Mouse (Mus musculus) frontal cortex, adult 2 months (tissue): ENCODE results near the gene Trnt1. TPM values are rescaled to one million over a fixed set of nuclear protein-coding genes. Genes with fewer than 3 reads are reported as not detected.
A peak's percentile ranks its signal among the peaks of the same experiment; 100 is the strongest.

ENCODE experiments used
- DNase-seq, 2 experiments: peaks; one replicate each; pipeline ENCODE4 v3.0.0; 2022; ENCODE audit warnings: low spot score in 1 of 2; ENCODE audit errors: extremely low spot score in 1 of 2
- polyA plus RNA-seq: library from polyadenylated mRNA; depleted of rRNA; stranded (reverse); fragments of >200 nt; gene quantifications from 2 replicates; pipeline ENCODE4 v1.2.3, GENCODE M21; 2012; rRNA removed

Trnt1 gene
- polyA plus RNA-seq, 1 experiment: 29.7 TPM

DNA sequence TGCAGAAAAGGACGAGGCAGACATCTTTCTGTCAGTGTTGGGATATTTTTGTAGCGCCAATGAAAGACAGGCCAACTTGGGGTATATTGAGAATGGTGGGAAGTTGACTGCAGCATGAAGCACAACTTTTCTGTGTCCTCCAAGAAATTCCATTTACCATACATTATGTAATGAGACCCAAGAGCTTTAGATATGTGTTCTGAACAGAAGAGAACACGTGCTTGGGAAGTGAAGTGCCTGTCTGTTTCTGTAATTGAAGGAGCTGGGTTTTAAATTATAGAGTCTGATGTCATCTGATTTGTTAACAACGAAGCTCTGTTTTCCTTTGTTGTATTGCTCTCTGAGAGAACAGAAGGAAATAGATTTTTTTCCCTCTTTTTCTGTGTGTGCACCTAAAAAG is 1.1 kb downstream of the Trnt1 start:
- no peak for DNase-seq

DNA sequence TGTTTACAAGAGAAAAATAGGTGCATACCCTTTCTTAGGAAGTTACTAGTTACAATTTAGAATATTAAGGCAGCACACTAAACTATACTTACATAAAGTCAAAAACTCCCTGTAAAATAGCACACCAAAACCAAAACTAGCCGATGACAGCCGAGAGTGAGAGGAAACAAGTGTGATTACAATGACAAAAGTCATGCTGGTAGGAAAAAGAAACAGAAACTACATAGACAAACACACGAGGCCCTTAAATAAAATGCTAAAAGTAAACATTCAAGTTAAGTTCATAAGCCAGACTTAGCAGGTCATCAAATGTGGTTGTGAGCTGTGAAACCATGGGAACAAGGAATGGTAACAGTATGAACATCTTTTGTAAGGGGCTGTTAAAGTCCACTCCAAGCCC is 18.2 kb downstream of the Trnt1 start:
- no peak for DNase-seq

DNA sequence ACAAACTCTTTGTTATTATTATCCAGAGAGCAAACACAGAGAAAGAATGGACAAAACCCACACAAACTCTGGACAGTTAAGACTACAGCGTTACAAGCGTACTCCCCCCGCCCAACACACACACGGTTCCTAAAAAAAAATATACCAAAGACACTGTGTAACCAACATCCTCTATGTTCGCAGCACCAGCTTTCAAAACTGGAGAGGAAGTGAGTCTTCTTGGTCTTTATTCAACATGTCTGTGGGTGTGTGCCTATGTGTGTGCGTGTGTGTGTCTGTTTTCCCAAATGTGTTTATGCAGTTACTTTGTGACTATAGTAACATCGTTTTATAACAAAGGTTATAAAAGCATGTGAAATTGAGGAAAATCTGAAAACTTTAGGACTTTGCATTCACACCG is 22.5 kb downstream of the Trnt1 start:
- no peak for DNase-seq

DNA sequence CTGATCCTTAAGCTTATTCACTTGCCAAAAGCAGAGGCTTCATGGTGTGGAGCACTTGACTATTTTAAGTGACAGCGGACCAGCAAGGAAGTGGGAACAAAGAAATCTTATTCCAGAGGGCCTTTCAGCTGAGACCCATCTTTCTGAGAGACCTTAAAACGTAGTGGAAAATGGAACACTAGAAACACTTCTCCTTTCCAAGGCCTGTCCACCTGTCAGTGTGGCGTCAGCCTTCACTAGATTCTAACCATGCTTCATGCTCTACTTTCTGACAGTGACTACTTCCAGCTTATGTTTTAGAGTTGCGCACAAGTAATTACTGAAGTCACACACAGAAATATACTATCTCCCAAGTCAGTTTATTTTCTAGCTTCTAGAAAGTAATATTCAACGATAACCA is 23.6 kb downstream of the Trnt1 start:
- no peak for DNase-seq

DNA sequence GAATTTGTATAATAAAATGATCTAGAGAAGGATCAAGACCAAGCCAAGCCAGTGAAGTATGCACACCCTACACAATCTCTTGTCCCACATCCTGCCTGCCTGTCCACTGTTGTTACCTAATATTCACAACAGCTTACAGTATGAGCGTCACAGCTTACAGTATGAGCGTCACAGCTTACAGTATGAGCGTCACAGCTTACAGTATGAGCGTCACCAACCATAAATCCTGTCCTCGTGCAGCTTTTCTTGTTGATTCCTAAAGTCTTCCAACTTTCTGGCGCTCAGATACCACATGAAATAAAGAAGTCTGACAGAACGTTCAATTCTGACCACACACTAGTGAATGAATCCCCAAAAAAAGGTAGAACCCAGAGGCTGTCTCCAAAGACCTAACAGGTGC is 24.2 kb downstream of the Trnt1 start:
- no peak for DNase-seq

DNA sequence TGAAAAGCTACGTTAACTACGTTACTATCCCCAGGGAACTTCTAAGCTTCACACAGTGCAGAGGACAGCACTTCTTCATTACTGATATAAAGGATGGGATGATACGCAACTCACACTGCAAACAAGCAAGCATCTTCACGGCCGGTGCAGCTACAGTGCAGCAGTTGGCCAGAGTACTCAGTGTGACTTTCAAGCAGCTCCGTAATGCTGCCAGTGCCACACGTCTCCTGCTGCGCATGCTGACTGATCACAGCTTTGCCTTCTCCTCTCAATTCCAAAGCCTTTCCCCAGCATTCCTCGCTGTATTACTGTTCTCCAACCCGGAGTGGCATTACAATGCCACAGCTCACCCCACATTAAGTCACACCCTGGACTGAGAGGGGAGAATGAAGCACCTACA is 24.7 kb downstream of the Trnt1 start:
- no peak for DNase-seq

DNA sequence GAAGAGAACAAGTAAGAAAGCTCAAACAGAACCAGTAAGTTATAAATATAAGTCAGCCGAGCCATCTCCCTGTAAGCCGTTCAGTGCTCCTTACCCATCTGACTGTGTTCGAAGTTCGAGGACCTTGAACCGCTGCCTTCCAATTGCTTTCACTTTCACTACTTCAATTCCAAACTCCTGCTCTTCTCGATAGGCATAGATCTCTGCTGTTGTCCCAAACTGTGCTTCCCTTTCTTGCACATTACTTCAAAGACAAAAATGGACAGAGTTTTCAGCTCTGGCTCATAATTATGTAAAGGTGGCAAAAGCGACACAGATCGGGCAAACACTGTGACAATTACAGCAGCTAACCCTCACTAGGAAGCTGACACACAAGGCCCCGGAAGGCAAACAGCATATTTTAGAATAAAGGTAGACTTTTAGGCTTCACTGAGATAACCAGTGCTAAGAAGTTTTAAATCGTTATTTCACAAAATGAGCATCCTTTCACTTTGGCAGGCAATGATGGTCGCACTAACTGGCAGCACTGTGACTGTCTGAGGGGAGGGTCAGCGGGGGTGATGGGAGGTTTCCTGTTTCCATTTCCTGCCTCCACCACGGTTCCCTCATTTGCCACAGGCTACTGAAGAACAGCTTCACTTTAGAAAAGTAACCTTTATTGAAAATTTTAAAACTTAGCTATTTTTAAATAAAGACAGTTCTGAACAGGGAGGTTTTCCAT is 25.3 kb downstream of the Trnt1 start:
- no peak for DNase-seq

DNA sequence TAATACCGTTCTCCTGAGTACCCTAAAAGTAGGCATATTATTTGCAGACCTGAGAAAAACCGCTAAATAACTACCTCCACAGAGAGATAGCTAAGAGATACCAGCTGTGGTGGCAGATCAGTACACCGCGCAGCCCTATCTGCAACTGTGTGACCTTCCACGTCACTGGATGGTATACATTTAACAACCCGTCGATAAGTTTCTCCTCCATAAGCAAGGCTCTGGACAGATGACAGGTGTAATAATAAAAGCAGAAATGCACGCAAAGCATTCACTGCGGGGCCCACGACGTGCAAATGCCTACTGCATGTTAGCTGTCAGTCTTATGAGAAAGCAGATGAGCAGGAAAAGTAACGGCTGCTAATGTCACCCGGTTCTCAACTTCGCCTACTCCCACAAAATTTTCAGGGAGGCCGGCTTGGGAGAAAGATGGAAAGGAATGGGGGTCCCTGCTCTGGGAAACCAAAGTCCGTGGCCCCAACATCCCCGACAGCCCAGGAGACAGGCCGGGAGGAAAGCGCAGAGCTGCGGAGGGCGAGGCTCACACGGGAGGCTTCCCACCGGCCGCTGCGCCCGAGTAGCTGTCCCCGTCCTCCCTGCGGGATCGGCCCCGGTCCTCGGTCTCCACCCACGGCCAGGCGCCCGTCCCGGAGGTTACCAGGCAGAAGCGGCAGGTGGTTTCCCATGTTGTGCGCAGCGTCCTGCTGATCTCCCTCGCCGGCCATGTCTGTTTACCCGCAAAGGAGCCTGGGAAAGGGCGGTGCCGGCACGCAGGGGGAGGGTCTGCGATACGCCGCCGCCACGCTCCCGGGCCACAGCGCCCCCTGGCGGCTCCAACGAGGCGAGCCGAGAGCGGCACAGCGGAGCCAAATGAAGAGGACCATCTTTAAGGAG is 30.7 kb downstream of the Trnt1 start, which contains the start of gene Crbn:
Crbn (minus strand) TSS at position 745 of the 894 bp plus-strand sequence.
- peak; percentile 77 to 94 for DNase-seq

DNA sequence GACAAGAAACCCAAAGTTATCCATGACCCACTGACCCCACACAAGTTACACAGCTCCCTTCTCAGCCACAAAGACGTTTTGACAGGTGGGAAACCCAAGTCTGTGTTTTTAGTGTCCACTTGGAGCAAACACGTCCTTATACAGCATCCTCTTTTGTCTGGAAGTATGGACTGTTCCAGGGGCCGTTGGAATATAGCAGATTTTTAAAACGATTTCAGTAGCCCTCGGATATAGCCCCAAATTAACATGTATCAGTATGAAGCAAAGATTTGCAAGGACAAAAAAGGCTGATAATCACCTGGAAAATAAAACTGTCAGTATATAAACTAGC is 31.3 kb downstream of the Trnt1 start:
- no peak for DNase-seq

DNA sequence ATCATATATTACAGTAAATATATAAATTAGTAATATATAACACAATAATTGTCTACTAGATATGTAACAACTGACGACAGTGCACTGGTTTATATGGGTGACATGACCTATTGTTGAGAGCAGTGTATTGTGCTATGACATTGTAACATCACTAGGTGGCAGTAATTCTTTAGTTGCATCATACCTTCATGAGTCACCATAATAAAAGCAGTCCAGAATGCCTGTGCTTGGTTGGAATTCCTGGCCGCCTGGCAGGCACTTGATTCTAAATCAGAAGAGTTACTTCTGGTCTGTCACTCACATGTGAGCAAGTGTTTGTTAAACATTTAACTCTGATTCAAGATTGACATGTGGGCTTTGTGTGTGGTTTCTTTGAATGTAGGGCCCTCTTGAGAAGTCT is 36.0 kb downstream of the Trnt1 start:
- DNase-seq: peak; percentile 20 to 60

DNA sequence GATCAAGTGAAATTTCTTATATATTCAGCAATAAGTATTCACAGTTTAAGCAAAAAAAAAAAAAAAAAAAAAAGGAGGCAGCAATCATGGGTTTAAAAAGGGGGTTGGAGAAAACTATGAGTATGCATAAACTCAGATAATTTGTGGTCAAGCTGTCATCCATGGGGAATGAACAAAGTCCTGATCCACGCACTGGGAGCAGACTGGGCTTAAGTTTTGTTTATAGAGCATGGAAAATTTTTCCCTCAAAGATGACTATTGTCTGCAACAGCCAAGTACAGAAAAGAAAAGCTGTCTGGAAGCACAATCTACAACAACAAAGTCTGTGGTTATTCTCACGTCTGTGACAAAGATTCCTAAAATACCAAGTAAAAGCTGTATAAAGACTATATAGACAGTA is 40.2 kb downstream of the Trnt1 start:
- no peak for DNase-seq

DNA sequence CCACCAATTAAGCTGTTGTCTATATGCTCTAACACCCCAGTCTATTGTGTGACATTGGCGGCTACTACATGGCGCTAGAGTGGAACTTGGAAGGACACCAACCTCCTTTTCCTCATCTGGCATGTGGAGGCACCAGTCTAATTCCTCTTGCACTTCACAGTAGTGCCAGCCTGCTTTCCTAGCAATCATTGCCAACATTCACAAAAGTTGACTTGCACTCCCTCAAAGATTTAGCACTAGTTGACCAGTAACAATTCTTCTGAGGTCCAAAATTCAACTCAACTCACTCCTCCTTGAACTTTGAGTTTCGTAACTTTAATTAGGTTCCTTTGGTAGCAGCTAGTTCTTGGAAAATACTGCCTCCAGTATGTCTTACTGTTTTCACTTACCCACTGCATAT is 41.8 kb downstream of the Trnt1 start:
- no peak for DNase-seq

DNA sequence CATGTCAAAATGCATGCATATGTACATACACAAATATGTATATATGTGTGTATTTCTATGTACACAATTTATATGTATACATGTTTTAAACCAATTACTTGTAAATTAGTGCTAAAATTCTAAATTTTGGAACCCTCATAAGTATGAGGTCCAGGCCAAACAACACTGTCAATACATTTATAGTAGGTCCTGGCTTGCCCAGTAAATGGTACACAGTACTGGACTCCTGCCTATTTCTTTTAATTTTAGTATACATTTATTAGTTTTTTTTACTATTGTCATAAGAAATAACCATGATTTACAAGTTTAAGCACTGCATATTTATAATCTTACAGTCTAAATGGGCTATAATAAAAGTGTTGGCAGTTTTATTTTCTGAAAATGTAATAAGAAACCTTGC is 50.3 kb downstream of the Trnt1 start:
- no peak for DNase-seq

DNA sequence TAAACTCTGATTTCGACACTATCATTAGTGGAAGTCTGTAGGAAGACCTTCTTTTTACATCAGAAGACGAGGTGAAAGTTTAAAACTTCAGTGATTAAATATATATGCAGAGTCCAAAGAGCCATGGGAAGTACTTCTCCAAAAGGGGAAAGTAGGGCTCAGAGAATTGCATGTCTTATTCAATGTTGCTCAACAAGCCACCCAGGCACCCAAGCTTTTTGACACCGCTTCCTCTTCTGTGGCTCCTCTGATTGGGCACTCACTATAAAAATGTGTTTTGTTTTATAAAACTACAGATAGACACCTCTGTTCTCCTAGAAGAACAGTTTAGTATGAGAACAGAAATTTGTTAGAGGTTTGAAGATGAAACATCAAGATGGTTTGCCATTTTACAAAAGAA is 51.0 kb downstream of the Trnt1 start:
- DNase-seq: no peak

DNA sequence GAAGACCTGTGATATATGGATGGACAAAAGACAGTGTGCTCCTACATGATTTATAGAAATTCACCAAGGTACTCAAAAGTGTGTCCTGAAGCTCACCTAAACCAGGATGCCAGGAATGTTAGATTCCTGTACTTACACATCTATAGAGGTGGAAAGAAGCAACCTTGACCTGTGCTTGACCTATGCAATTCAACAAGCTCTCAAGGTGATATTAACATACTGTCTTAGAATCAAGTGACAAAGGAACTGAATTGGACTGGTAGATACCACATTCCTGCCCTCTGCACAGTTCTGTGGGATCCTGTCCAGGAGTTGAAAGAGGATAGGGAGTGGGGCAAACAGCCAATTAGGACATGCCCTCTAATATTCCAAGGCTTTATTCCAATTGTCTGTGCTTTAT is 51.6 kb downstream of the Trnt1 start:
- no peak for DNase-seq

DNA sequence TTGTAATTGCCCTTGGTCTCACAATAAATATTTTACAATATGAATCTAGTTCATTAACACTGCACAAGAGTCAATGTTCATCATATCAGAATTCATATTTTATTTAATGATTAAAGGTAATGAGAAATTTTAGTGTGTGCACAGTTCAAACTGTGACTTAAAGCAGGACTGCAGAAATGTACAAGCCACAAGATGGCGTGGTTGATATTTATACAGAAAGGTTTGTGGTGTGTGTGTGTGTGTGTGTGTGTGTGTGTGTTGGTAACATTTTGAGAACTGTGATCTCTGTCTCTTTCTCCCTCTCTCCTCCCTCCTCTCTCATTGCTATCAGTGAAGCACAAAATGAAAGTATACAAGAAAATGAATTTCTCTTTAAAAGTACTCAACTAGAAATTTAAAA is 53.4 kb downstream of the Trnt1 start:
- DNase-seq: peak in 1 of 2 experiments; percentile 77

Other genes with a start within 250 kb of the Trnt1 start
- not detected in 2 replicates for gene Il5ra, start 20.1 kb upstream of the Trnt1 start, polyA plus RNA-seq
- gene Crbn, start 31.0 kb downstream of the Trnt1 start, polyA plus RNA-seq: 36.5 and 45.5 TPM in 2 replicates